Comparison of ENCODE assay signal across 8 mouse cellular contexts in genomic region chr10:24448001-24448561, GRCm38 (mm10).
A peak's percentile ranks its signal among the peaks of the same experiment; 100 is the strongest.
DNase-seq lines count a peak whose midpoint lies in the region.
"Had no signal": no experiment of that assay in that cellular context is flagged by ENCODE, and none has a peak within 500 bp of the region (broad histone marks: within the 10 kb centered on the region; RNA-seq: fewer than 3 reads in every experiment).

No protein-coding gene starts in this region.

- DNase-seq in brain, adult 2 months (ENCODE audit: low read depth, low spot score) = peak; percentile 36
- peak; percentile 67 to 71 for DNase-seq in heart, postnatal 10 days
- peak; percentile 18 to 19 for DNase-seq in left cerebral cortex, postnatal 36 days (ENCODE audit: low spot score in 2 of 2)
- no peak for DNase-seq in layer of hippocampus, adult 18-20 months (ENCODE audit: low spot score in 2 of 2)
- no peak for DNase-seq in ovary, postnatal 10 days (ENCODE audit: low spot score)
- DNase-seq in cerebellum, adult 8-10 months = no peak

- H3K4me3 ChIP-seq in brown adipose tissue, adult 24 weeks (ENCODE audit: insufficient read depth, low read depth, low read length) = no peak overlapping the region
- H3K4me3 ChIP-seq: midbrain, embryonic 13.5 days had no signal

- intact Hi-C loops in heart, postnatal 10 days (cut with DNase I) = no loop called here
- intact Hi-C loops in left cerebral cortex, postnatal 36 days (cut with DNase I) = no loop called here

- peak overlapping the region; percentile 29; the same call in 1 of the 2 replicates for H3K27ac ChIP-seq in brown adipose tissue, adult 24 weeks (replicated peaks; ENCODE audit: low read depth, low read length)
- H3K27ac ChIP-seq: midbrain, embryonic 13.5 days had no signal

- H3K4me1 ChIP-seq in brown adipose tissue, adult 24 weeks (ENCODE audit: control insufficient read depth, insufficient read depth, insufficient read length, low read length) = peaks cover 7% of the 10 kb centered on the region; the same call in 1 of the 2 replicates
- H3K4me1 ChIP-seq: midbrain, embryonic 13.5 days had no signal

Comparison
In these comparisons a context has a peak if more than half of its experiments do, and no peak if none do; other contexts are left out.
1. DNase-seq: peak in brain, adult 2 months (single experiment), heart, postnatal 10 days (2 of 2) and left cerebral cortex, postnatal 36 days (2 of 2); none in layer of hippocampus, adult 18-20 months (0 of 2), ovary, postnatal 10 days (single experiment) and cerebellum, adult 8-10 months (single experiment).